Mouse (Mus musculus) left cerebral cortex, postnatal 4 days (tissue): Measurements from ENCODE around the gene Gm14391. TPM values are rescaled to one million over a fixed set of nuclear protein-coding genes. Genes with fewer than 3 reads are reported as not detected.
"Not testable (repeated sequence)": the region's sequence is repeated elsewhere in the genome, so short reads cannot be mapped to it uniquely, and the experiment has no call there.

ENCODE experiments used
- DNase-seq: peaks from one replicate; pipeline ENCODE4 v3.0.0-alpha.2; 2022
- intact Hi-C: fragments of 180-260 bp; cut with DNase I; formaldehyde crosslinking; loops from one replicate; pipeline ENCODE4 v1.15.1; 2025
- total RNA-seq, 2 experiments: library from RNA; stranded (reverse); gene quantifications; 2 replicates each; pipeline ENCODE4 v1.2.3; 2021

Gm14391 gene
- 10 to 100 TPM; 79.2 to 85.3 TPM for total RNA-seq

GRCm38 (mm10) chr2:175206732-175207131 lies at the start of gene Gm14391:
Gm14391 (minus strand) TSS chr2:175206917.
- DNase-seq, intact Hi-C loops: not testable (repeated sequence)

- intact Hi-C loops, DNase-seq: not testable (repeated sequence)
Observed at GRCm38 (mm10) chr2:175179008-175179407, 27.7 kb downstream of the Gm14391 start.

GRCm38 (mm10) chr2:175176312-175176711 lies 30.4 kb downstream of the Gm14391 start:
- intact Hi-C loops, result no loop called here
- no peak for DNase-seq

GRCm38 (mm10) chr2:175175401-175176180 lies 31.1 kb downstream of the Gm14391 start, which contains the start of gene Gm14443:
Gm14443 (minus strand) TSS chr2:175175871.
- intact Hi-C loops, result not testable (repeated sequence)

GRCm38 (mm10) chr2:175174058-175174457 lies 32.7 kb downstream of the Gm14391 start:
- DNase-seq, intact Hi-C loops: not testable (repeated sequence)

More at GRCm38 (mm10) chr2:175175401-175176180, 31.1 kb downstream of the Gm14391 start, which contains the start of gene Gm14443:
- not testable (repeated sequence) for DNase-seq

- DNase-seq, intact Hi-C loops: not testable (repeated sequence)
Observed at GRCm38 (mm10) chr2:175172906-175173595, 33.7 kb downstream of the Gm14391 start.

- DNase-seq, result no peak
- intact Hi-C loops, result no loop called here
Observed at GRCm38 (mm10) chr2:175172123-175172522, 34.6 kb downstream of the Gm14391 start.

- DNase-seq, intact Hi-C loops: not testable (repeated sequence)
Observed at GRCm38 (mm10) chr2:175166870-175167269, 39.8 kb downstream of the Gm14391 start.

- DNase-seq, intact Hi-C loops: not testable (repeated sequence)
Observed at GRCm38 (mm10) chr2:175165110-175165509, 41.6 kb downstream of the Gm14391 start.

GRCm38 (mm10) chr2:175161438-175161837 lies 45.3 kb downstream of the Gm14391 start:
- intact Hi-C loops, DNase-seq: not testable (repeated sequence)

- intact Hi-C loops, result no loop called here
- no peak for DNase-seq
Observed at GRCm38 (mm10) chr2:175158642-175159041, 48.1 kb downstream of the Gm14391 start.

GRCm38 (mm10) chr2:175156696-175157095 lies 50.0 kb downstream of the Gm14391 start:
- intact Hi-C loops, result no loop called here
- no peak for DNase-seq

- DNase-seq, intact Hi-C loops: not testable (repeated sequence)
Observed at GRCm38 (mm10) chr2:175141993-175142295, 64.8 kb downstream of the Gm14391 start, which contains the start of gene Gm14399. Gm14399 (minus strand) TSS chr2:175142012.

GRCm38 (mm10) chr2:175141118-175141992 lies 65.4 kb downstream of the Gm14391 start:
- intact Hi-C loops, DNase-seq: not testable (repeated sequence)

Other genes with a start within 250 kb of the Gm14391 start
- gene Gm14444, start 196.7 kb downstream of the Gm14391 start, total RNA-seq, result 1 to 10 TPM in 1 of 2 experiments, under 1 TPM in 1; 0.96 to 1.0 TPM
- gene Gm14393, start 139.1 kb downstream of the Gm14391 start, total RNA-seq, result 1 to 10 TPM in 1 of 2 experiments, under 1 TPM in 1; 0.85 to 2.0 TPM
- gene Gm14399, start 64.9 kb downstream of the Gm14391 start, total RNA-seq, result 10 to 100 TPM; 10.5 to 16.1 TPM
- gene Gm14443, start 31.0 kb downstream of the Gm14391 start, total RNA-seq, result 1 to 10 TPM; 1.2 to 1.7 TPM
- gene Gm14440, start 68.2 kb upstream of the Gm14391 start, total RNA-seq, result 1 to 10 TPM; 4.1 to 4.4 TPM
- 10 to 100 TPM; 37.3 to 40.4 TPM for gene Gm4631, start 131.3 kb upstream of the Gm14391 start, total RNA-seq
- gene Zfp968, start 165.5 kb upstream of the Gm14391 start, total RNA-seq, result 1 to 10 TPM; 4.5 to 5.3 TPM
- 10 to 100 TPM in 1 of 2 experiments, 1 to 10 TPM in 1; 8.2 to 14.7 TPM for gene Gm4724, start 228.9 kb upstream of the Gm14391 start, total RNA-seq